Mouse (Mus musculus) heart, embryonic 16.5 days (tissue): ENCODE data around the gene Adam22. TPM values are rescaled to one million over a fixed set of nuclear protein-coding genes. Genes with fewer than 3 reads are reported as not detected.
"Not testable (repeated sequence)": the region's sequence is repeated elsewhere in the genome, so short reads cannot be mapped to it uniquely, and the experiment has no call there.

Source experiments
- ATAC-seq: fragments of 200-750 bp; cut with Nextera tagmentation; replicated peaks from 2 replicates; pipeline ENCODE4 v1.8.0; 2017; ENCODE audit warnings: moderate number of reproducible peaks; ENCODE audit not compliant: insufficient read depth, low FRiP score; ENCODE audit errors: extremely low read depth
- H3K27ac ChIP-seq: fragments of 300-500 bp; sonication (generic); 2 replicates; pipeline ENCODE4 v1.5.1; 2014; ENCODE audit warnings: mild to moderate bottlenecking, low read length, control low read depth, moderate library complexity
- H3K27me3 ChIP-seq: fragments of 300-500 bp; sonication (generic); 2 replicates; pipeline ENCODE4 v1.6.1; 2014; ENCODE audit warnings: low read length, mixed read lengths; ENCODE audit not compliant: control insufficient read depth, insufficient read depth
- H3K36me3 ChIP-seq: fragments of 300-500 bp; sonication (generic); 2 replicates; pipeline ENCODE4 v1.6.1; 2014; ENCODE audit not compliant: control insufficient read depth, insufficient read depth
- H3K4me1 ChIP-seq: fragments of 300-500 bp; sonication (generic); 2 replicates; pipeline ENCODE4 v1.6.1; 2014; ENCODE audit warnings: low read length, mixed read lengths; ENCODE audit not compliant: control insufficient read depth, insufficient read depth
- H3K4me2 ChIP-seq: fragments of 300-500 bp; sonication (generic); 2 replicates; pipeline ENCODE4 v1.6.1; 2014; ENCODE audit warnings: low read depth, mild to moderate bottlenecking, control low read depth, low read length
- H3K4me3 ChIP-seq: fragments of 300-500 bp; sonication (generic); 2 replicates; pipeline ENCODE4 v1.5.1; 2014; ENCODE audit warnings: mild to moderate bottlenecking, control low read depth, low read length
- H3K9ac ChIP-seq: fragments of 300-500 bp; sonication (generic); 2 replicates; pipeline ENCODE4 v1.6.1; 2014; ENCODE audit warnings: low read length, control low read depth
- H3K9me3 ChIP-seq: fragments of 300-500 bp; sonication (generic); replicated peaks from 2 replicates; pipeline ENCODE4 v1.6.1; 2016; ENCODE audit warnings: low read length; ENCODE audit not compliant: control insufficient read depth
- WGBS: fragments of 180-500 bp; shearing (Covaris S2); extraction: QIAGEN DNeasy Blood & Tissue Kit; methylation state at CpG from one replicate; pipeline ENCODE4 v1.1.7; 2014; 5-methylcytosine and 5-hydroxymethylcytosine counted together
- polyA plus RNA-seq: library from polyadenylated mRNA; unstranded; fragments of >200 nt; fragmentation: Nextera tagmentation; extraction: Ambion mirVana; gene quantifications from 2 replicates; pipeline ENCODE4 v1.2.1, GENCODE M21; 2015

The Adam22 gene
- polyA plus RNA-seq, 1 experiment from 2014 or later: 7.8 TPM

GRCm38 (mm10) chr5:8224321-8224705, 143.6 kb downstream of the Adam22 start:
- H3K27ac ChIP-seq: no peak overlapping the region

GRCm38 (mm10) chr5:8223597-8224320, 144.2 kb downstream of the Adam22 start:
- H3K36me3 ChIP-seq: no peaks in the 10 kb centered on the region
- no peak overlapping the region for H3K4me3 ChIP-seq
- no peak overlapping the region for H3K27ac ChIP-seq
- peaks cover 5% of the 10 kb centered on the region for H3K4me1 ChIP-seq
- no peak overlapping the region for H3K9ac ChIP-seq
- no peaks in the 10 kb centered on the region for H3K27me3 ChIP-seq
- ATAC-seq: no peak
- H3K9me3 ChIP-seq: no peaks in the 10 kb centered on the region
- WGBS: 79% methylated on average over 8 of the region's 8 CpGs
- H3K4me2 ChIP-seq: no peak overlapping the region

More at GRCm38 (mm10) chr5:8224321-8224705, 143.6 kb downstream of the Adam22 start:
- no peak overlapping the region for H3K4me2 ChIP-seq
- WGBS: 51% methylated on average over 4 of the region's 4 CpGs
- no peak overlapping the region for H3K9ac ChIP-seq
- no peak for ATAC-seq
- no peak overlapping the region for H3K4me3 ChIP-seq
- H3K4me1 ChIP-seq: peaks cover 5% of the 10 kb centered on the region
- no peaks in the 10 kb centered on the region for H3K36me3 ChIP-seq
- H3K9me3 ChIP-seq: no peaks in the 10 kb centered on the region
- no peaks in the 10 kb centered on the region for H3K27me3 ChIP-seq

GRCm38 (mm10) chr5:8221630-8222029, 146.3 kb downstream of the Adam22 start:
- Histone ChIP-seq H3K4me1 (peaks cover 5% of the 10 kb centered on the region), H3K27me3 (no peaks in the 10 kb centered on the region), H3K4me3 (no peak overlapping the region), H3K9ac (no peak overlapping the region), H3K9me3 (no peaks in the 10 kb centered on the region), H3K36me3 (no peaks in the 10 kb centered on the region), H3K4me2 (no peak overlapping the region), H3K27ac (peak overlapping the region; percentile 46; the same call in 1 of the 2 replicates)
- 52% methylated on average over 5 of the region's 5 CpGs for WGBS
- no peak for ATAC-seq

GRCm38 (mm10) chr5:8215841-8216240, 152.1 kb downstream of the Adam22 start:
- no peak overlapping the region for H3K4me3 ChIP-seq
- no peaks in the 10 kb centered on the region for H3K9me3 ChIP-seq
- no peak overlapping the region for H3K4me2 ChIP-seq
- no peak overlapping the region for H3K9ac ChIP-seq
- ATAC-seq: no peak
- no peaks in the 10 kb centered on the region for H3K36me3 ChIP-seq
- H3K27ac ChIP-seq: no peak overlapping the region
- 62% methylated on average over 1 of the region's 1 CpGs for WGBS
- H3K27me3 ChIP-seq: no peaks in the 10 kb centered on the region
- H3K4me1 ChIP-seq: no peaks in the 10 kb centered on the region

- not testable (repeated sequence) for H3K4me1 ChIP-seq, H3K9me3 ChIP-seq, H3K36me3 ChIP-seq, H3K27ac ChIP-seq, ATAC-seq, H3K4me2 ChIP-seq, H3K27me3 ChIP-seq, H3K9ac ChIP-seq, H3K4me3 ChIP-seq
- WGBS: 71% methylated on average over 1 of the region's 1 CpGs
Observed at GRCm38 (mm10) chr5:8184992-8185391, 183.0 kb downstream of the Adam22 start.

GRCm38 (mm10) chr5:8180646-8181045, 187.3 kb downstream of the Adam22 start:
- Histone ChIP-seq H3K27ac (no peak overlapping the region), H3K4me1 (no peaks in the 10 kb centered on the region), H3K36me3 (no peaks in the 10 kb centered on the region), H3K27me3 (no peaks in the 10 kb centered on the region), H3K9ac (no peak overlapping the region), H3K4me3 (no peak overlapping the region), H3K9me3 (no peaks in the 10 kb centered on the region), H3K4me2 (no peak overlapping the region)
- no peak for ATAC-seq
- whole genome bisulfite sequencing: 80% methylated on average over 1 of the region's 1 CpGs

- no peak for ATAC-seq
- no peaks in the 10 kb centered on the region for H3K36me3 ChIP-seq
Observed at GRCm38 (mm10) chr5:8178111-8178510, 189.8 kb downstream of the Adam22 start.

GRCm38 (mm10) chr5:8164773-8165172, 203.2 kb downstream of the Adam22 start:
- Histone ChIP-seq H3K27me3 (no peaks in the 10 kb centered on the region), H3K4me1 (no peaks in the 10 kb centered on the region), H3K36me3 (no peaks in the 10 kb centered on the region), H3K27ac (no peak overlapping the region), H3K4me3 (no peak overlapping the region), H3K9ac (no peak overlapping the region), H3K4me2 (no peak overlapping the region), H3K9me3 (no peaks in the 10 kb centered on the region)
- WGBS: 40% methylated on average over 4 of the region's 4 CpGs
- ATAC-seq: no peak

More at GRCm38 (mm10) chr5:8178111-8178510, 189.8 kb downstream of the Adam22 start:
- H3K27ac ChIP-seq: no peak overlapping the region
- no peak overlapping the region for H3K4me3 ChIP-seq
- WGBS: 87% methylated on average over 17 of the region's 17 CpGs
- no peaks in the 10 kb centered on the region for H3K9me3 ChIP-seq
- no peak overlapping the region for H3K9ac ChIP-seq
- no peak overlapping the region for H3K4me2 ChIP-seq
- H3K4me1 ChIP-seq: no peaks in the 10 kb centered on the region
- no peaks in the 10 kb centered on the region for H3K27me3 ChIP-seq

GRCm38 (mm10) chr5:8151645-8152044, 216.3 kb downstream of the Adam22 start:
- no peak for ATAC-seq
- Histone ChIP-seq H3K36me3 (no peaks in the 10 kb centered on the region), H3K4me1 (no peaks in the 10 kb centered on the region), H3K4me2 (no peak overlapping the region), H3K9ac (no peak overlapping the region), H3K27me3 (no peaks in the 10 kb centered on the region), H3K9me3 (no peaks in the 10 kb centered on the region), H3K27ac (no peak overlapping the region), H3K4me3 (no peak overlapping the region)
- 83% methylated on average over 1 of the region's 1 CpGs for WGBS
